Mouse (Mus musculus): ENCODE measurements around the gene C5ar1. TPM values are rescaled to one million over a fixed set of nuclear protein-coding genes. Genes with fewer than 3 reads are reported as not detected.

Gene C5ar1
- polyA plus RNA-seq, 1 experiment from 2014 or later = 0.50 TPM

DNA sequence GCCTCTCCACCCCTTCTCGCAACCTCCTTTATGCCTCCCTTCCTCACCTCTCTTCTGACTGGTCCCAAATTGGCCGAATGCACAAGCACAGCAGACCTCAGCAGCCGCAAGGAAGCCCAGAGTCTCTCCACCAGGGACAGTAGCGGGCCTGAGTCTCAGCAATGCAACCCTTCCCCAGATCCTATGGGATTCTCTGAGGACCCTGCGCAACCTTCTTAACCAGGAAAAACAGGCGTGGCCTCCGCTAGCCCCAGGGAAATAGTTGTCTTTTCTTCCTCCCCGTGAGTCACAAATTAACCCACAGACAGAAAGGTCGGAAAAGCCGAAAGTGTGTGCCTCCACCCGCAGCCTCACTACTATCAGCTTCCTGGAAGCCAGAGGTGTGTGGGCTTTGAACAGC is 17.6 kb downstream of the C5ar1 start:
- H3K4me3 ChIP-seq = no peak overlapping the region
- H3K27me3 ChIP-seq (ENCODE audit: poor library complexity, severe bottlenecking) = no peaks in the 10 kb centered on the region
- 58% methylated on average over 11 of the region's 11 CpGs for WGBS
- no peaks in the 10 kb centered on the region; the same call in 1 of the 2 replicates for H3K4me1 ChIP-seq
- H3K27ac ChIP-seq = no peak overlapping the region
- no peaks in the 10 kb centered on the region for H3K36me3 ChIP-seq (replicated peaks)
- no peaks in the 10 kb centered on the region for H3K9me3 ChIP-seq
- no peak for DNase-seq (ENCODE audit: extremely low spot score, low spot score)

DNA sequence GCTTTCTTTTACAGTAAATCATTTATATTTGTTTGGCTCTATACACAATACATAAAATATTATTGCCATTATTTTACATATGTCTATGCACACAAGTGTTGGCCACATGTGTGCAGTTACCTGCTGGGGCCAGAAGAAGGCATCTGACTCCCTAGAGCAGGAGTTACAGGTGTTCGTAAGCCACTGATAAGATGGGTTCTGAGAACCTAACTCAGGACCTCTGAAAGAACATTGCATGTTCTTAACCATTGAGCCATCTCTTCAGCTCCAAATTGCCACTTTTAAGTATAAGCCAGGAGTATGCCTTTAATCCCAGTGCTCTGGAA is 18.4 kb downstream of the C5ar1 start:
- no peaks in the 10 kb centered on the region; the same call in 1 of the 2 replicates for H3K4me1 ChIP-seq
- 94% methylated on average over 1 of the region's 1 CpGs for WGBS
- H3K36me3 ChIP-seq (replicated peaks) = no peaks in the 10 kb centered on the region
- DNase-seq (ENCODE audit: extremely low spot score, low spot score) = no peak
- no peak overlapping the region for H3K4me3 ChIP-seq
- H3K27ac ChIP-seq = no peak overlapping the region
- no peaks in the 10 kb centered on the region for H3K27me3 ChIP-seq (ENCODE audit: poor library complexity, severe bottlenecking)
- no peaks in the 10 kb centered on the region for H3K9me3 ChIP-seq

DNA sequence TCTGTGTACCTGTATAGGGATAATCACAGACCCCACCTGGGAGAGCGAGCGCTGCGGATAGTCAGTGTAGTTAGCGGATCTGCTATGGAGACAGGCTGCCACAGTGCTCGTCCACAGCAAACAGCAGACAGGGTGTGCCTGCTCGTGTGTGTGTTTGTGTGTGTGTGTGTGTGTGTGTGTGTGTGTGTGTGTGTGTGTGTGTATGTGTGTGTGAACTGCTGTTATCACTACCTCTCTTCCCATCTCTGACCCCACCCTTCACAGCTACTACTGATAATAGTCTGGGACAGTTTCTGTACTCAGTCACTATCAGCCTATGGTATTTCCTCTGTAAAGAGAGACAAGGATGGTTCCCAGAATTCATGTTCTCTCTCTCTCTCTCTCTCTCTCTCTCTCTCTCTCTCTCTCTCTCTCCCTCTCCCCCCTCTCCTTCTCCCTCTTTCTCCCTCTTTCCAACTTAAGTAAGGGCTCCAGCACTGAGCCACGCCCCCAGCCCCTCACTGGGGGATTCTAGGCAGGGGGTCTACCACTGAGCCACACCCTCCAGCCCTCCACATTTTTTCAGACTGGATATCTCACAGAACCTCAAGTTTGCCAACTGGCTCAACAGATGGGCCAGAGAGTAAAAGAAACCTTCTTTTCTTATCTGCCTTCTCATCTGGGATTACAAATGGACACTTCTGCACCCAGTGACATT is 18.9 kb downstream of the C5ar1 start:
- WGBS = 78% methylated on average over 7 of the region's 7 CpGs
- Histone ChIP-seq H3K9me3 (no peaks in the 10 kb centered on the region), H3K4me3 (no peak overlapping the region), H3K27ac (no peak overlapping the region), H3K36me3 (replicated peaks) (no peaks in the 10 kb centered on the region), H3K27me3 (ENCODE audit: poor library complexity, severe bottlenecking) (no peaks in the 10 kb centered on the region), H3K4me1 (no peaks in the 10 kb centered on the region; the same call in 1 of the 2 replicates)
- no peak for DNase-seq (ENCODE audit: extremely low spot score, low spot score)

DNA sequence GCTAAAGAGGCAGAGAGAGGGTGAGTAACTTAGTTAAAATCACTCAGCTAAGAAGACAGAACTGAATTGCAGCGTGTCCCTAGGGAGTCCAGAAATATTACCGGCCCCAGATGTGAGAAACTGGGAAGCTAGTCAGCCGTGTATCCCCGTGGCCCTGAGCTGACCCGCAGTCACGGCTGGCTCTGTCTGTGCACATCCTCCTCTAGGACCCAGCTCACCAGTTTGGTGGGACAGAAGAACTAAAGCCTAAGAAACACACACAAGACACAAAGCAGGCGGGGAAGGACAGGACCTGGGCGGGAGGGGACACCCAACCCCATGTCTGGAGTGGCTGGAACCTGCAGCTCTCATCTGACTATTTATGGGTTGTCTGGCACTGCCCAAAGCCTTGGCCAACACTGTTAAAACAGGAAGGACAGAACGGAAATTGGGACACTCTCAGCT is 19.8 kb downstream of the C5ar1 start:
- no peak for DNase-seq (ENCODE audit: extremely low spot score, low spot score)
- no peak overlapping the region for H3K27ac ChIP-seq
- no peaks in the 10 kb centered on the region for H3K9me3 ChIP-seq
- no peaks in the 10 kb centered on the region for H3K27me3 ChIP-seq (ENCODE audit: poor library complexity, severe bottlenecking)
- no peaks in the 10 kb centered on the region for H3K36me3 ChIP-seq (replicated peaks)
- no peaks in the 10 kb centered on the region; the same call in 1 of the 2 replicates for H3K4me1 ChIP-seq
- no peak overlapping the region for H3K4me3 ChIP-seq
- WGBS = 72% methylated on average over 9 of the region's 9 CpGs

DNA sequence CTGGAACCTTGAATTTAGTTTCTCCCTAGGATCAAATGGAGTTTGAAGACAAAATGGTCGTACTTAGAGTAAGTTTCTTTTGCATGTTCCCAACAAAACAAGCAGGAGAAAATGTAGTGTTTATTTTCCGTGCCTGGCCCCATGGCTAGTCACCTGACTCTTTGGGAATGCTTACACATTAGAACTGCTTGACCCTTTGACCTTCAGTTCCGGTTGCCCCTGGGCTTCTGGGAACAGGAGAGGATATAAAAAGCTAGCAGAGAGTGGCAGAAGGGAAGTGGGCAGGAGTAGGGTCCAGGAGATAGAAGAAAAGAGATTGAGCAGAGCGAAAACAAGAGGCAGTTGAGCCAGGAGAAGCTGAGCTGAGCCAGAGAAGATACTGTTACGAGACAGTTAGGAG is 29.5 kb downstream of the C5ar1 start:
- H3K4me3 ChIP-seq = no peak overlapping the region
- H3K27ac ChIP-seq = peak overlapping the region; percentile 35; the same call in 1 of the 2 replicates
- H3K4me1 ChIP-seq = peaks cover 22% of the 10 kb centered on the region
- DNase-seq (ENCODE audit: extremely low spot score, low spot score) = peak; percentile 27
- 55% methylated on average over 5 of the region's 5 CpGs for WGBS
- H3K27me3 ChIP-seq (ENCODE audit: poor library complexity, severe bottlenecking) = no peaks in the 10 kb centered on the region
- H3K9me3 ChIP-seq = peaks cover 23% of the 10 kb centered on the region
- H3K36me3 ChIP-seq (replicated peaks) = no peaks in the 10 kb centered on the region

DNA sequence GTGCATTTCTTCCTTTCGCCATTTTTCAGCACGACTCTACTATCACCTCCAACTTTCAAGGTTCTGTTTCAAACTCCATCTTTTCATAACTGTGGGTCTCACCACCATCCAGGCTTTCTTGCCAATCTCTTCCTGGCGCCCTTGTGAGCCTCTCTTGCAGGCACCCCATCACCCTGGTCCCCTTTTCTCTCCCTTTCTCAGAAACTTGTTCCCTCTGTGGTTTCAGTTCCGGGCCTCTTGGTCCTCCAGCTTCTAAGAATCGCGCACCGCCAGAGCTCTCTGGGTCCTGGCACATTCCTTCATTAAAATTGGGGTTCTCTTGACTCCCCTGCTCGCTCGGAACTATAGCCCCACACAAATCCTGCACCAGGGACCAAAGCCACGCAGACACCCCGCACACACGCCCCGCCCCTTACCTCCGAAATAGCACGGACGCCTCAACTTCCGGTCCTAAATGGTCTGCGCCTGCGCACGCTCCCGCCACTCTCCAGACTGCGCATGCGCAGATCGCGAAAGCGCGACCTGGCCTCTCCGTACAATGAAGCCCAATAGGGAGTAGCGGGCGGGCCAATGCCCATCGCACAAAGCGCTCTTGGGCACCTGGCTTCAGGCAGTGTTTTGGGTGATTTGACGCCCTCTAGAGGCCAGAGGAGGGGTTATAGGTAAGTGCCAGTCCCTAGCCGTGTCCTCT is 37.6 kb downstream of the C5ar1 start, which contains the start of gene Dhx34:
Gene Dhx34 (minus strand): TSS at position 456 of the 691 bp plus-strand sequence.
- DNase-seq (ENCODE audit: extremely low spot score, low spot score) = peak; percentile 97
- Histone ChIP-seq H3K9me3 (no peaks in the 10 kb centered on the region), H3K4me1 (peaks cover 18% of the 10 kb centered on the region), H3K36me3 (replicated peaks) (peaks cover 22% of the 10 kb centered on the region), H3K4me3 (peak within 1 kb of the TSS; percentile 79), H3K27ac (peak within 1 kb of the TSS; percentile 94), H3K27me3 (ENCODE audit: poor library complexity, severe bottlenecking) (no peaks in the 10 kb centered on the region)
- 1% methylated on average over 34 of the region's 34 CpGs for WGBS

DNA sequence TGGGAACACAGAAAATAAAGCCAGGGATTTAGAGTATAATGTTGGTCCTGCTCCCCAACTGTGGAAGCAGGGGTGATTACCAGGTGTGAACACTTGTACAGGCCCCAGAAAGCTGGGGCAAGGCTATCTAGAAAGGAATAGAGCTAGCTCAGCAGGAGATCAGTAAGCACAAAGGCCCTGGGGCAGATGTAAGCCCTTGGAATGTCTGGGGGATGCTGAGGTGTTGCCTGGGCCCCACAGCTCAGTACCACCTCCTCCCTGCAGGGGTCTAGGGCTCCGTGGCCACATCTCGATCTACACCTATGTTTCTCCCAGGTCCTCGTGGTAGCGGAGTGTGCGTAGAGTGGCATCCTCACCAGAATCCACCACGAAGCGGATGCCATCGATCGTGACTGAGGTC is 45.4 kb downstream of the C5ar1 start:
- Histone ChIP-seq H3K36me3 (replicated peaks) (peaks cover 96% of the 10 kb centered on the region), H3K4me1 (no peaks in the 10 kb centered on the region), H3K27me3 (ENCODE audit: poor library complexity, severe bottlenecking) (no peaks in the 10 kb centered on the region), H3K9me3 (no peaks in the 10 kb centered on the region), H3K27ac (no peak overlapping the region), H3K4me3 (no peak overlapping the region)
- no peak for DNase-seq (ENCODE audit: extremely low spot score, low spot score)
- WGBS = 94% methylated on average over 9 of the region's 9 CpGs

DNA sequence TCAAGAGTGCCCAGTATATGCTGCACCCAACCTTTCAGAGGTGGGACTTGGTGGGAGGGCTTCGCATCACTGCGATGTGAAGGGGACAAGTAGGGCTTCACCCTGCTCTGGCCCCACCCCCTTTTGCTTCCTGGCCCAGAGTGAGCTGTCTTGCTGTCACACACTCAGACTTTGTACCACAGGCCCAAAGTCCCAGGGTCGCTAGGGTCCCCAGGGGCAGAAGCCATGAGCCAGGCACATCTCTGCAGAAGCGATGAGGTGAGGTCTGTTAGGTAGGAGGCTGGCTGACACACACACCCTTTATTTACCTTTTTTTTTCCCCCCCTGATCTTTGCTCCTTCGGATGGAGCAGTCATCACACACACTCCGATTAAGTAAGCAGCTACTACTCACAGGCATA is 46.1 kb downstream of the C5ar1 start:
- no peaks in the 10 kb centered on the region for H3K4me1 ChIP-seq
- H3K4me3 ChIP-seq = no peak overlapping the region
- H3K9me3 ChIP-seq = no peaks in the 10 kb centered on the region
- H3K27ac ChIP-seq = no peak overlapping the region
- H3K27me3 ChIP-seq (ENCODE audit: poor library complexity, severe bottlenecking) = no peaks in the 10 kb centered on the region
- peaks cover 96% of the 10 kb centered on the region for H3K36me3 ChIP-seq (replicated peaks)
- WGBS = 98% methylated on average over 6 of the region's 6 CpGs
- no peak for DNase-seq (ENCODE audit: extremely low spot score, low spot score)

DNA sequence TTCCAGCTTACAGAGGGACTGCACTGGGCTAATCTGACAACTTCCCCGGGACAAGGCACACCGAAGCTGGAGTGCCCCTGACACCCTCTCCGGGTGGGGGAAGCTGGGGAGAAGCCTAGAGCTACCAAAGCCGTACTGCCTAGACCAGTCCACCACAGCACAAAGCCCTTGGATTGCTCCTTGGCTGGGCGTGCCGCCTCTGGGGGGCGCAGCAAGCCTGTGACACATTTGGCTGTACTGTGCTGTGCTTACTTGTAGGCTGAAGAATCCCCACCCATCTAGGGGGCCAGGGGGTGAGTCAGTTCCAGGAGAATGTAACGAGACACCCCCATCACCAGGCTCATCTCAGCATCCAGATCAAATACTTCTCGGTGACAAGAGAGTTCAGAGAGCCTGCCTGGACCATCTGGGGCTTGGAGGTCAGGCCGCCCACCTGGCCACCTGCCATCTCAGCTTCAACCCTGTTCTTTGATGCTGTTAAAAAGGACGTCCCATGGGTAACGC is 48.4 kb downstream of the C5ar1 start:
- WGBS = 82% methylated on average over 12 of the region's 12 CpGs
- no peak for DNase-seq (ENCODE audit: extremely low spot score, low spot score)
- H3K27me3 ChIP-seq (ENCODE audit: poor library complexity, severe bottlenecking) = no peaks in the 10 kb centered on the region
- no peak overlapping the region for H3K4me3 ChIP-seq
- H3K9me3 ChIP-seq = no peaks in the 10 kb centered on the region
- H3K36me3 ChIP-seq (replicated peaks) = peaks cover 90% of the 10 kb centered on the region
- H3K27ac ChIP-seq = no peak overlapping the region
- H3K4me1 ChIP-seq = no peaks in the 10 kb centered on the region

DNA sequence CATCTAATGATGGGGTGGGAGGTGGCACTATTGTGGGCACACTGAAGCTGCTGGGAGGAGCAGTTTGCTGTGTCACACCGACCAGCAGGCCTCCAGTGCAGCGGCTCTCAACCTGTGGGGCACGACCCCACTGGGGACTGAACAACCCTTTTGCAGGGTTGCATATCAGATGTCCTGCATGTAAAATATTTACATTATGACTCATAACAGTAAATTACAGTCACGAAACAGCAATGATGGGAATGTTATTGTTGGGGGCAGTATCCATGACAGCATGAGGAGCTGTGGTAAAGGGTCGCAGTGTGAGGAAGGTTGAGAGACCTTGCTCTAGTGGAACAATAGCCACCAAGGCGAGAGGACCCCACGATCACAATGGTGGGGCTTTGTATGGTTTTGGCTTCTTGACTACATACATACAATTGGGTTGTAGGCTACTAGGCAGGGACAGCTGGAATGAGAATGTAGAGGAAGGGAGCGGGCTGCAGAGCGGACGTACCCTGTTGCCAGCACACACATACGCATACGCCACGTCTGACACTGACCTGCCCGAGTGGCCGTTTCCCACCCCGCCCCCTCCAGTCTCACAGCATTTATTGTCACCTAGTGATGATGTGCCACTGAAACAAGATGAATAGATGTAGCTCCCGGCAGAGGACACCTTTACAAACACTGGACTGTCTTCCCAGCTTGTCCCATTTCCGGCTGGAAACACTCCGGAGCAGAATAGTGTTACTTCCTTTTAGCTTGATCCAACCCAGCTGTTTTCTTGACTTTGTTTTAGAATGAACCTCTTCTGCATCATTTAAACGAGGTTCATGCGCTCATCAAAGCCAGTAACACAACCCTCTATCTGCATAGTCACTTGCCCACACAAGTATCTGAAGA is 50.3 kb downstream of the C5ar1 start:
- H3K36me3 ChIP-seq (replicated peaks) = peaks cover 90% of the 10 kb centered on the region
- no peaks in the 10 kb centered on the region for H3K9me3 ChIP-seq
- no peak overlapping the region for H3K27ac ChIP-seq
- no peak for DNase-seq (ENCODE audit: extremely low spot score, low spot score)
- no peaks in the 10 kb centered on the region for H3K4me1 ChIP-seq
- no peak overlapping the region for H3K4me3 ChIP-seq
- WGBS = 94% methylated on average over 21 of the region's 21 CpGs
- H3K27me3 ChIP-seq (ENCODE audit: poor library complexity, severe bottlenecking) = no peaks in the 10 kb centered on the region

DNA sequence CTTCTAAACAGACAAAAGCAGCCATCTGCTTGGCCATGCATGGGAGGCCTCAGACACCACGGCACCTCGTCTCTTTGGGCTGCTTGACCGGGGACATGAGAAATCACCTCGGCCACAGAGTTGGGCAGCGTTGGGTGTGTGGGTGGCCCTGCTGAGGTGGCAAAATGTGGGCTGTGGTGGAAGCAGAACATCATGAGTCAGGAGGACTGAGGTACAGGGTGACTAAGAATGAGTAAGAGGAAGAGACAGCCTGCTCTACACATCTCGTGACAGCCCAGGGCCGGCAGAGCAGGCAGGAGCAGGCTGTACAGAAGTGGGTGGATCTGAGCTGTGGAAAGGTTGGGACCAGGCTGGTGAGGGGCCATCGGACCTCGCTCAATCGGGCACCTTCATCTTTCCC is 51.8 kb downstream of the C5ar1 start:
- no peak overlapping the region for H3K27ac ChIP-seq
- no peaks in the 10 kb centered on the region for H3K9me3 ChIP-seq
- 92% methylated on average over 10 of the region's 10 CpGs for WGBS
- DNase-seq (ENCODE audit: extremely low spot score, low spot score) = no peak
- no peak overlapping the region for H3K4me3 ChIP-seq
- H3K27me3 ChIP-seq (ENCODE audit: poor library complexity, severe bottlenecking) = no peaks in the 10 kb centered on the region
- no peaks in the 10 kb centered on the region for H3K4me1 ChIP-seq
- H3K36me3 ChIP-seq (replicated peaks) = peaks cover 90% of the 10 kb centered on the region

DNA sequence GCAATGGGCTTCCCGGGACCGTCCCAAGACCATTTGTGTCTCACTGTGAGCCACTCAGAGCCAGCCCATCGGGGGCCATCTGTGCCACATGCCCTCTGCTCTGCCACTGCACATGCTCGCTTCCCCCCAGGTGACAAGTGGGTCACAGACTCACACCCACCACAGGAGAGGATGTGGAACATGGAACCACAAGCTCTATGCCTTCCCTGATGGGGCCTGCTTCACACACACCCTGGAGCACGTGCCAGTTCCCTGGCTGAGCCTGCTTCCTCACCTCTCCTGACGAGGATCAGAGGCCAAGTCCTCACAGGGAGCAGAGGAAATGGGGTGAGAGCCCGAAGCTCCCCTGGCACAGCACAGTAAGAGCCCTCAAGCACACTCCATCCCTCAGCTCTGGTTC is 52.3 kb downstream of the C5ar1 start:
- Histone ChIP-seq H3K4me1 (no peaks in the 10 kb centered on the region), H3K36me3 (replicated peaks) (peaks cover 92% of the 10 kb centered on the region), H3K27me3 (ENCODE audit: poor library complexity, severe bottlenecking) (no peaks in the 10 kb centered on the region), H3K9me3 (no peaks in the 10 kb centered on the region), H3K4me3 (no peak overlapping the region), H3K27ac (no peak overlapping the region)
- DNase-seq (ENCODE audit: extremely low spot score, low spot score) = no peak
- whole genome bisulfite sequencing = 89% methylated on average over 7 of the region's 7 CpGs
